Mouse (Mus musculus): Measurements from ENCODE around the gene Pdzk1. TPM values are rescaled to one million over a fixed set of nuclear protein-coding genes. Genes with fewer than 3 reads are reported as not detected.

The Pdzk1 gene
- under 1 TPM; 0.16 to 0.29 TPM for total RNA-seq (2021)

GRCm38 (mm10) chr3:96828984-96829383 is at the start of gene Pdzk1, which contains the start of gene Cd160:
Gene Pdzk1 (plus strand): TSS chr3:96829284.
Gene Cd160 (minus strand): TSS chr3:96829351.
- no peak for DNase-seq

GRCm38 (mm10) chr3:96782236-96782635 is 46.8 kb upstream of the Pdzk1 start:
- DNase-seq = no peak

GRCm38 (mm10) chr3:96787784-96788183 is 41.3 kb upstream of the Pdzk1 start:
- no peak for DNase-seq

GRCm38 (mm10) chr3:96788506-96788905 is 40.6 kb upstream of the Pdzk1 start:
- DNase-seq = no peak

- DNase-seq = no peak
These were observed 28.8 kb upstream of the Pdzk1 start for GRCm38 (mm10) chr3:96800254-96800653.

GRCm38 (mm10) chr3:96802214-96802613 is 26.9 kb upstream of the Pdzk1 start:
- DNase-seq = no peak

- no peak for DNase-seq
These were observed 20.9 kb upstream of the Pdzk1 start for GRCm38 (mm10) chr3:96808136-96808535.

GRCm38 (mm10) chr3:96808651-96809050 is 20.4 kb upstream of the Pdzk1 start:
- DNase-seq = peak; percentile 20

GRCm38 (mm10) chr3:96811232-96811631 is 17.9 kb upstream of the Pdzk1 start:
- DNase-seq = no peak

- peak; percentile 88 for DNase-seq
These were observed 16.5 kb upstream of the Pdzk1 start for GRCm38 (mm10) chr3:96812395-96813091.

- peak; percentile 61 for DNase-seq
These were observed 16.0 kb upstream of the Pdzk1 start for GRCm38 (mm10) chr3:96813106-96813505.

- no peak for DNase-seq
These were observed 15.4 kb upstream of the Pdzk1 start for GRCm38 (mm10) chr3:96813591-96814244.

- no peak for DNase-seq
These were observed 14.7 kb upstream of the Pdzk1 start for GRCm38 (mm10) chr3:96814342-96814741.

- DNase-seq = no peak
These were observed 8.8 kb upstream of the Pdzk1 start for GRCm38 (mm10) chr3:96820116-96820915.

GRCm38 (mm10) chr3:96821581-96821980 is 7.5 kb upstream of the Pdzk1 start:
- no peak for DNase-seq

GRCm38 (mm10) chr3:96823701-96824100 is 5.4 kb upstream of the Pdzk1 start:
- DNase-seq = no peak

- DNase-seq = no peak
These were observed 4.5 kb upstream of the Pdzk1 start for GRCm38 (mm10) chr3:96824614-96825013.

- no peak for DNase-seq
These were observed 3.8 kb upstream of the Pdzk1 start for GRCm38 (mm10) chr3:96825261-96825660.

GRCm38 (mm10) chr3:96828308-96828864 is 698 bp upstream of the Pdzk1 start:
- no peak for DNase-seq

GRCm38 (mm10) chr3:96829856-96830255 is 772 bp downstream of the Pdzk1 start:
- DNase-seq = no peak

- no peak for DNase-seq
These were observed 3.8 kb downstream of the Pdzk1 start for GRCm38 (mm10) chr3:96832930-96833329.

- DNase-seq = no peak
These were observed 5.7 kb downstream of the Pdzk1 start for GRCm38 (mm10) chr3:96834587-96835348.

All from heart, postnatal 4 days (tissue).